Mouse (Mus musculus): ENCODE data around the gene Idua. TPM values are rescaled to one million over a fixed set of nuclear protein-coding genes. Genes with fewer than 3 reads are reported as not detected.

Idua gene
- polyA plus RNA-seq, 1 experiment from 2014 or later: 11.5 TPM

GRCm38 (mm10) chr5:108650341-108650740 lies 9.8 kb upstream of the Idua start:
- H3K36me3 ChIP-seq (ENCODE audit: control insufficient read depth, insufficient read depth, low read length): peaks cover 8% of the 10 kb centered on the region; the same call in 1 of the 2 replicates
- WGBS: 89% methylated on average over 7 of the region's 7 CpGs
- no peak overlapping the region for H3K4me3 ChIP-seq (ENCODE audit: low read depth, low read length)

GRCm38 (mm10) chr5:108651136-108651720 lies 8.9 kb upstream of the Idua start:
- H3K27me3 ChIP-seq (ENCODE audit: control insufficient read depth, insufficient read depth, low read length): no peaks in the 10 kb centered on the region
- no peak overlapping the region for H3K4me3 ChIP-seq (ENCODE audit: low read depth, low read length)
- H3K9me3 ChIP-seq (ENCODE audit: control insufficient read depth, low read length): no peaks in the 10 kb centered on the region
- H3K27ac ChIP-seq (ENCODE audit: low read depth, low read length): no peak overlapping the region
- H3K36me3 ChIP-seq (ENCODE audit: control insufficient read depth, insufficient read depth, low read length): peaks cover 8% of the 10 kb centered on the region; the same call in 1 of the 2 replicates
- ATAC-seq (replicated peaks; ENCODE audit: low FRiP score) (no peak; the same call in 1 of the 2 replicates), DNase-seq (ENCODE audit: low spot score) (peak; percentile 32)
- 90% methylated on average over 5 of the region's 5 CpGs for WGBS
- H3K4me2 ChIP-seq (ENCODE audit: low read depth, low read length, severe bottlenecking): no peak overlapping the region
- H3K9ac ChIP-seq (ENCODE audit: low read length): no peak overlapping the region
- no peaks in the 10 kb centered on the region for H3K4me1 ChIP-seq (replicated peaks; ENCODE audit: control insufficient read depth, insufficient read depth, low read length)

More at GRCm38 (mm10) chr5:108650341-108650740, 9.8 kb upstream of the Idua start:
- H3K4me1 ChIP-seq (replicated peaks; ENCODE audit: control insufficient read depth, insufficient read depth, low read length): no peaks in the 10 kb centered on the region
- no peak overlapping the region for H3K9ac ChIP-seq (ENCODE audit: low read length)
- H3K4me2 ChIP-seq (ENCODE audit: low read depth, low read length, severe bottlenecking): no peak overlapping the region
- no peaks in the 10 kb centered on the region for H3K9me3 ChIP-seq (ENCODE audit: control insufficient read depth, low read length)
- peak; percentile 35 for DNase-seq (ENCODE audit: low spot score)
- no peak for ATAC-seq (replicated peaks; ENCODE audit: low FRiP score)
- H3K27ac ChIP-seq (ENCODE audit: low read depth, low read length): no peak overlapping the region
- H3K27me3 ChIP-seq (ENCODE audit: control insufficient read depth, insufficient read depth, low read length): no peaks in the 10 kb centered on the region

- no peaks in the 10 kb centered on the region for H3K27me3 ChIP-seq (ENCODE audit: control insufficient read depth, insufficient read depth, low read length)
- no peak overlapping the region for H3K27ac ChIP-seq (ENCODE audit: low read depth, low read length)
- no peak overlapping the region for H3K4me3 ChIP-seq (ENCODE audit: low read depth, low read length)
- H3K9ac ChIP-seq (ENCODE audit: low read length): no peak overlapping the region
- DNase-seq (ENCODE audit: low spot score) (peak; percentile 66), ATAC-seq (replicated peaks; ENCODE audit: low FRiP score) (peak; percentile 62; the same call in 1 of the 2 replicates)
- H3K4me1 ChIP-seq (replicated peaks; ENCODE audit: control insufficient read depth, insufficient read depth, low read length): no peaks in the 10 kb centered on the region
- peaks cover 8% of the 10 kb centered on the region; the same call in 1 of the 2 replicates for H3K36me3 ChIP-seq (ENCODE audit: control insufficient read depth, insufficient read depth, low read length)
- WGBS: 63% methylated on average over 1 of the region's 1 CpGs
- H3K9me3 ChIP-seq (ENCODE audit: control insufficient read depth, low read length): no peaks in the 10 kb centered on the region
- no peak overlapping the region for H3K4me2 ChIP-seq (ENCODE audit: low read depth, low read length, severe bottlenecking)
Measured at GRCm38 (mm10) chr5:108651823-108652222, 8.3 kb upstream of the Idua start.

DNA sequence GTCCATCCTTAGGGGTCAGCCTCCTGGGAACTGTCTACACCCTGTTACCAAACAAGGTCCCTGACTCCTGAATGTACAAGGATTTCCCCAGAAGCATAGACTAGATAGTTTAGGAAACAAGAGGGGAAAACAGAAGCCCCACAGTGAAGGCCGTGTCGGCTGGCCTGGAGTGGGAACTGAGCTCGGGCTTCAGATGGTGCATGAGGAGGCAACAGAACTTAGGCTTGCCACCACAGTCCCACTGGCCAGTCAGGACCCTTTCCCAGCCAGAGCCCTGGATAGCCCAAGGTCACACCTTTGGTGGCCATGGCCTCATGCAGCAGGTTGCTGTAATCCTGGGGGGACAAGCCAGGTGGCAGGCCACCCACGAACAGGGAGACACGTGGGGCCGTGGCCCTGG lies 6.8 kb upstream of the Idua start:
- no peak for ATAC-seq (replicated peaks; ENCODE audit: low FRiP score)
- Histone ChIP-seq H3K4me2 (ENCODE audit: low read depth, low read length, severe bottlenecking) (no peak overlapping the region), H3K27ac (ENCODE audit: low read depth, low read length) (no peak overlapping the region), H3K9ac (ENCODE audit: low read length) (no peak overlapping the region), H3K9me3 (ENCODE audit: control insufficient read depth, low read length) (no peaks in the 10 kb centered on the region), H3K27me3 (ENCODE audit: control insufficient read depth, insufficient read depth, low read length) (no peaks in the 10 kb centered on the region), H3K4me3 (ENCODE audit: low read depth, low read length) (no peak overlapping the region), H3K4me1 (replicated peaks; ENCODE audit: control insufficient read depth, insufficient read depth, low read length) (no peaks in the 10 kb centered on the region), H3K36me3 (ENCODE audit: control insufficient read depth, insufficient read depth, low read length) (peaks cover 8% of the 10 kb centered on the region; the same call in 1 of the 2 replicates)
- WGBS: 88% methylated on average over 6 of the region's 6 CpGs
- peak; percentile 47 for DNase-seq (ENCODE audit: low spot score)

- Histone ChIP-seq H3K4me3 (ENCODE audit: low read depth, low read length) (no peak overlapping the region), H3K27me3 (ENCODE audit: control insufficient read depth, insufficient read depth, low read length) (no peaks in the 10 kb centered on the region), H3K9ac (ENCODE audit: low read length) (no peak overlapping the region), H3K9me3 (ENCODE audit: control insufficient read depth, low read length) (no peaks in the 10 kb centered on the region), H3K27ac (ENCODE audit: low read depth, low read length) (no peak overlapping the region), H3K4me2 (ENCODE audit: low read depth, low read length, severe bottlenecking) (no peak overlapping the region), H3K36me3 (ENCODE audit: control insufficient read depth, insufficient read depth, low read length) (peaks cover 5% of the 10 kb centered on the region; the same call in 1 of the 2 replicates), H3K4me1 (replicated peaks; ENCODE audit: control insufficient read depth, insufficient read depth, low read length) (no peaks in the 10 kb centered on the region; the same call in 1 of the 2 replicates)
- no peak for ATAC-seq (replicated peaks; ENCODE audit: low FRiP score)
- peak; percentile 41 for DNase-seq (ENCODE audit: low spot score)
- WGBS: 95% methylated on average over 10 of the region's 10 CpGs
Measured at GRCm38 (mm10) chr5:108654444-108654990, 5.6 kb upstream of the Idua start.

DNA sequence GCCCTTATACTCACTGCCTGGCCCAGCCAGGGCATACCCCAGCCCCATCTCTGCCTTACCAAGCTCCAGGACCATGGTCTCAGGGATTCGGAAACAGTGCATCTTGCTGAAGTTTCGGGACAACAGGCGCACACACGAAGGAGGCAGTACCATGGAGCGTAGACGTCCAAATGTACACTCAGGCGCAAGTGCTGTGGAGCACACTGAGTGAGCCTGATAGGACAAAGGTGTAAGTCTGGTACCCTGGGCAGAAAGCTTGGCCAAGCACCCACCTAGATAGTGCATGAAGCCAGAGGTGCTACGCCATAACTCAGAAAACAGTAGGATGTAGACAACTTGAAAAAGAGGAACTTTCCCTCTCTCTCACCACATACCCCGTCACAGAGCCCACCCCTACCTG lies 4.8 kb upstream of the Idua start:
- ATAC-seq (replicated peaks; ENCODE audit: low FRiP score) (no peak), DNase-seq (ENCODE audit: low spot score) (peak; percentile 43)
- Histone ChIP-seq H3K4me1 (replicated peaks; ENCODE audit: control insufficient read depth, insufficient read depth, low read length) (peaks cover 5% of the 10 kb centered on the region), H3K27ac (ENCODE audit: low read depth, low read length) (no peak overlapping the region), H3K9me3 (ENCODE audit: control insufficient read depth, low read length) (no peaks in the 10 kb centered on the region), H3K4me3 (ENCODE audit: low read depth, low read length) (no peak overlapping the region), H3K36me3 (ENCODE audit: control insufficient read depth, insufficient read depth, low read length) (peaks cover 5% of the 10 kb centered on the region; the same call in 1 of the 2 replicates), H3K4me2 (ENCODE audit: low read depth, low read length, severe bottlenecking) (no peak overlapping the region), H3K9ac (ENCODE audit: low read length) (no peak overlapping the region), H3K27me3 (ENCODE audit: control insufficient read depth, insufficient read depth, low read length) (no peaks in the 10 kb centered on the region)
- 93% methylated on average over 9 of the region's 9 CpGs for WGBS

- ATAC-seq (replicated peaks; ENCODE audit: low FRiP score) (no peak), DNase-seq (ENCODE audit: low spot score) (peak; percentile 44)
- Histone ChIP-seq H3K9me3 (ENCODE audit: control insufficient read depth, low read length) (no peaks in the 10 kb centered on the region), H3K27me3 (ENCODE audit: control insufficient read depth, insufficient read depth, low read length) (no peaks in the 10 kb centered on the region), H3K9ac (ENCODE audit: low read length) (no peak overlapping the region), H3K27ac (ENCODE audit: low read depth, low read length) (no peak overlapping the region), H3K4me2 (ENCODE audit: low read depth, low read length, severe bottlenecking) (no peak overlapping the region), H3K36me3 (ENCODE audit: control insufficient read depth, insufficient read depth, low read length) (peaks cover 5% of the 10 kb centered on the region; the same call in 1 of the 2 replicates), H3K4me3 (ENCODE audit: low read depth, low read length) (no peak overlapping the region), H3K4me1 (replicated peaks; ENCODE audit: control insufficient read depth, insufficient read depth, low read length) (peaks cover 5% of the 10 kb centered on the region)
- WGBS: 91% methylated on average over 15 of the region's 15 CpGs
Measured at GRCm38 (mm10) chr5:108655891-108656650, 4.1 kb upstream of the Idua start.

GRCm38 (mm10) chr5:108657406-108657805 lies 2.7 kb upstream of the Idua start:
- Histone ChIP-seq H3K36me3 (ENCODE audit: control insufficient read depth, insufficient read depth, low read length) (peaks cover 5% of the 10 kb centered on the region; the same call in 1 of the 2 replicates), H3K9ac (ENCODE audit: low read length) (no peak overlapping the region)
- ATAC-seq (replicated peaks; ENCODE audit: low FRiP score): no peak

More at GRCm38 (mm10) chr5:108657406-108657805, 2.7 kb upstream of the Idua start:
- Histone ChIP-seq H3K4me1 (replicated peaks; ENCODE audit: control insufficient read depth, insufficient read depth, low read length) (peaks cover 5% of the 10 kb centered on the region), H3K4me2 (ENCODE audit: low read depth, low read length, severe bottlenecking) (no peak overlapping the region), H3K27me3 (ENCODE audit: control insufficient read depth, insufficient read depth, low read length) (no peaks in the 10 kb centered on the region), H3K9me3 (ENCODE audit: control insufficient read depth, low read length) (no peaks in the 10 kb centered on the region), H3K4me3 (ENCODE audit: low read depth, low read length) (no peak overlapping the region), H3K27ac (ENCODE audit: low read depth, low read length) (no peak overlapping the region)
- peak; percentile 33 for DNase-seq (ENCODE audit: low spot score)
- WGBS: 83% methylated on average over 5 of the region's 5 CpGs

Measured in forebrain, embryonic 11.5 days (tissue).